Mouse (Mus musculus): ENCODE data around the gene Slc2a8.

Gene Slc2a8

GRCm38 (mm10) chr2:32928947-32929829, 52.7 kb downstream of the Slc2a8 start:
- DNase-seq (ENCODE audit: low read depth), result no peak

GRCm38 (mm10) chr2:32928235-32928946, 53.5 kb downstream of the Slc2a8 start:
- peak; percentile 35 for DNase-seq (ENCODE audit: low read depth)

- DNase-seq (ENCODE audit: low read depth), result no peak
These were observed 54.2 kb downstream of the Slc2a8 start for GRCm38 (mm10) chr2:32927624-32928234.

- no peak for DNase-seq (ENCODE audit: low read depth)
These were observed 55.4 kb downstream of the Slc2a8 start for GRCm38 (mm10) chr2:32926330-32927075.

- no peak for DNase-seq (ENCODE audit: low read depth)
These were observed 57.5 kb downstream of the Slc2a8 start for GRCm38 (mm10) chr2:32924306-32924844.

- no peak for DNase-seq (ENCODE audit: low read depth)
These were observed 58.2 kb downstream of the Slc2a8 start for GRCm38 (mm10) chr2:32923551-32924250.
